Mouse (Mus musculus) CD4-positive, CD25-positive, alpha-beta regulatory T cell, adult 4 months (primary cell): Measurements from ENCODE around the gene Gm49387. TPM values are rescaled to one million over a fixed set of nuclear protein-coding genes. Genes with fewer than 3 reads are reported as not detected.

ENCODE experiments used
- ATAC-seq: one replicate; pipeline ENCODE4 v1.8.0; 2017
- polyA plus RNA-seq, 2 experiments: library from polyadenylated mRNA; unstranded; fragments of 100-300 nt; shearing (Covaris generic); gene quantifications; one replicate each; pipeline ENCODE4 v1.2.1; 2017

Gm49387 gene
- polyA plus RNA-seq, 2 experiments from 2014 or later: 0.62 TPM; not detected in 1

- no peak for ATAC-seq
Observed at GRCm38 (mm10) chr14:31519165-31519564, 121.5 kb downstream of the Gm49387 start.

GRCm38 (mm10) chr14:31515895-31516294 lies 124.8 kb downstream of the Gm49387 start:
- no peak for ATAC-seq

GRCm38 (mm10) chr14:31510322-31510721 lies 130.4 kb downstream of the Gm49387 start:
- no peak for ATAC-seq

GRCm38 (mm10) chr14:31509911-31510310 lies 130.8 kb downstream of the Gm49387 start:
- ATAC-seq: no peak

GRCm38 (mm10) chr14:31506456-31506855 lies 134.2 kb downstream of the Gm49387 start:
- no peak for ATAC-seq

- ATAC-seq: no peak
Observed at GRCm38 (mm10) chr14:31503406-31503805, 137.3 kb downstream of the Gm49387 start.

Other genes starting within 250 kb of the Gm49387 start
- 10 to 100 TPM; 15.4 to 16.8 TPM for gene Sh3bp5, start 204.8 kb downstream of the Gm49387 start, polyA plus RNA-seq
- gene Eaf1, start 146.5 kb downstream of the Gm49387 start, polyA plus RNA-seq: 10 to 100 TPM in 1 of 2 experiments, 1 to 10 TPM in 1; 9.8 to 10.8 TPM
- gene Mettl6, start 145.8 kb downstream of the Gm49387 start, polyA plus RNA-seq: 10 to 100 TPM; 68.2 to 69.7 TPM
- 1 to 10 TPM; 5.6 to 8.5 TPM for gene Colq, start 49.5 kb downstream of the Gm49387 start, polyA plus RNA-seq
- 10 to 100 TPM; 27.1 to 29.5 TPM for gene Btd, start 150 bp upstream of the Gm49387 start, polyA plus RNA-seq
- gene Hacl1, start 408 bp upstream of the Gm49387 start, polyA plus RNA-seq: 10 to 100 TPM; 33.3 to 37.9 TPM
- 1 to 10 TPM; 8.4 to 9.3 TPM for gene Ankrd28, start 189.8 kb upstream of the Gm49387 start, polyA plus RNA-seq